Mouse (Mus musculus) ovary, postnatal 10 days (tissue): ENCODE measurements around the gene Cxcl17.

Experiments
- DNase-seq: peaks from one replicate; pipeline ENCODE4 v3.0.0; 2022; ENCODE audit warnings: low spot score

Cxcl17 gene

GRCm38 (mm10) chr7:25368333-25368732, 44.4 kb downstream of the Cxcl17 start:
- DNase-seq: no peak

GRCm38 (mm10) chr7:25367632-25368293, 44.9 kb downstream of the Cxcl17 start:
- no peak for DNase-seq

- DNase-seq: no peak
Measured at GRCm38 (mm10) chr7:25365937-25366625, 46.6 kb downstream of the Cxcl17 start.

DNA sequence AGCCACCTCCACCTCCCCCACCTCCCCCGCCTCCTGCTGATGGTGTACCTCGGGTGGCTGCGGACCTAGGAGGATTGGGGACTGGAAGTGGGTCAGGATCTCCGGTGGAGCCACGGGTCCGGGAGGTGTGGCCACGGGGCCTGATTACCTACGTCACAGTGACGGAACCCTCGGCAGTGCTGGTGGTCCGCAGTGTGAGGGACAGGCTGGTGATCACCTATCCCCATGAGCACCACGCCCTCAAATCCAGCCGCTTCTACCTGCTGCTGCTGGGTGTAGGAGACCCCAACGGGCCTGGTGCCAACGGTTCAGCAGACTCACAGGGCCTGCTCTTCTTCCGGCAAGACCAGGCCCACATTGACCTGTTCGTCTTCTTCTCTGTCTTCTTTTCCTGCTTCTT, 49.1 kb downstream of the Cxcl17 start:
- no peak for DNase-seq

GRCm38 (mm10) chr7:25363151-25363550, 49.5 kb downstream of the Cxcl17 start:
- DNase-seq: no peak

GRCm38 (mm10) chr7:25358721-25359206, 53.9 kb downstream of the Cxcl17 start:
- DNase-seq: no peak
